20 mouse cellular contexts compared by ENCODE assay signal in the genomic region with DNA sequence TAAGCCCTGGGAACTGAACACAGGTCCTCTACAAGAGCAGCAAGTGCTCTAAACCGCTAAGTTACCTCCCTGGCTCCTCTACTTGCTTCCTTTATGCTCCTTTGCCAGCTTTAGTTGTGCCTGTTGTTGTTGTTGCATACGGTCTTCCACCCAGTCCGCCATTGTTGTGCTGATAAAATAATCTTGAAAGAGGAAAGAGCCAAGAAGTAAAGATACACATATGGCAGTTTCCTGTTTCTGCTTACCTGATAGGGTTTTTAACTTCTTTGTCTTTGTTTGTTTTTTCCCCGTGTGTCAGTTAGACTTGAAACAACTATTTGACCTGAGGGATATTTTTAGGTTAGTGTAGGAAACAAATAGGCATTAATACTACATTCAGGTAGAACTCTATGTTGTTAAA. TPM values are rescaled to one million over a fixed set of nuclear protein-coding genes. Genes with fewer than 3 reads are reported as not detected.
DNase-seq lines count a peak whose midpoint lies in the region; ATAC-seq lines count a peak whose summit lies in the region.
"Had no signal": no experiment of that assay in that cellular context is flagged by ENCODE, and none has a peak within 500 bp of the region (broad histone marks: within the 10 kb centered on the region; RNA-seq: fewer than 3 reads in every experiment).

No protein-coding gene starts in this region.

- DNase-seq in CD4-positive, CD25-positive, alpha-beta regulatory T cell, adult 2 months (ENCODE audit: low read depth, low spot score): peak; percentile 44
- DNase-seq in induced T-regulatory cell, adult 2 months (ENCODE audit: low read depth): peak; percentile 64
- peak; percentile 54 for DNase-seq in naive thymus-derived CD4-positive, alpha-beta T cell, adult 2 months (ENCODE audit: low read depth)
- DNase-seq in thymus, postnatal 10 days (ENCODE audit: low spot score in 2 of 2): no peak
- DNase-seq: adrenal gland, adult 8-10 months; adrenal gland, postnatal 14 days; adrenal gland, postnatal 36 days; B cell, adult 2 months; cerebellum, adult 11 months; cerebellum, adult 18-20 months; cerebellum, adult 8-10 months; cerebellum, adult 9-11 months; cerebellum, postnatal 14 days; cerebellum, postnatal 36 days; embryo, embryonic 11 days had no signal

- no peak for ATAC-seq in CD4-positive, CD25-positive, alpha-beta regulatory T cell, adult 4 months
- ATAC-seq in cerebellum, adult (ENCODE audit: insufficient number of reproducible peaks, low FRiP score, low TSS enrichment): no peak
- ATAC-seq in frontal cortex, adult (ENCODE audit: low TSS enrichment): no peak
- ATAC-seq: forebrain, embryonic 14.5 days; forebrain, embryonic 16.5 days had no signal

RNA-seq across cellular contexts. Expression of a gene that starts 10.2 kb away (rescaled TPM):
- 10 to 100 TPM; 72.2 to 96.4 TPM for polyA plus RNA-seq in CD4-positive, CD25-positive, alpha-beta regulatory T cell, adult 4 months (2017; shearing (Covaris generic))

Comparison
In these comparisons a context has a peak if more than half of its experiments do, and no peak if none do; other contexts are left out.
1. DNase-seq: peak in CD4-positive, CD25-positive, alpha-beta regulatory T cell, adult 2 months (single experiment), induced T-regulatory cell, adult 2 months (single experiment) and naive thymus-derived CD4-positive, alpha-beta T cell, adult 2 months (single experiment); none in thymus, postnatal 10 days (0 of 2).